Mouse (Mus musculus) testis, adult 2 months (tissue): Measurements from ENCODE around the gene Tmc6.

Experiments used
- CTCF ChIP-seq: fragments of 200-500 bp; IDR thresholded peaks from 2 replicates; pipeline ENCODE4 v1.5.1; 2012; ENCODE audit warnings: low read depth, mild to moderate bottlenecking, inconsistent platforms, low read length, moderate library complexity; ENCODE audit not compliant: control insufficient read depth, insufficient read depth, insufficient replicate concordance
- POLR2A ChIP-seq: fragments of 200-500 bp; IDR thresholded peaks from 2 replicates; pipeline ENCODE4 v1.6.1; 2012; ENCODE audit warnings: low read depth, mild to moderate bottlenecking, inconsistent platforms, low read length, moderate library complexity; ENCODE audit not compliant: control insufficient read depth

DNA sequence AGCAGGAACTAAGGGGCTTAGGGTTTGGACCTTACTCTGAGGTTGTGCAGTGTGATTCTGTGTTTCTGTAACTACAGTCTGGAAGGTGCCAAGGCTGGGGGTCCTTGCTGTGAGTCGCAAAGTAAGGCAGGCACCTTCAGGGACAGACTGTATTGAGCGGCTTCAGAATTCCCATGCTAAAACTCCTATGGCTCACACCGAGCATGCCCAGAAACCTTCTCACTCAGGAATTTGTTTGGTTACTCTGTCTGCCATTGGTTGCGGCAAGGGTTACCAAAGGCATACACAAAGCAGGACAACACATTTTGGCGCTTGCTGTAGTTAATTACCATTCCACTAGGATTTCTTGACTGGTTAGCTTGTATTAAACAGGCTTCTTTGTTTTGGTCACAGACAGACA is 44.2 kb upstream of the Tmc6 start:
- no peak for TF ChIP-seq POLR2A
- TF ChIP-seq CTCF: no peak
